ENCODE assay signal across 17 mouse cellular contexts in genomic region chr16:81041262-81041661, GRCm38 (mm10).
"Had no signal": no experiment of that assay in that cellular context is flagged by ENCODE, and none has a peak within 500 bp of the region (broad histone marks: within the 10 kb centered on the region; RNA-seq: fewer than 3 reads in every experiment).

No protein-coding gene starts in this region.

- ATAC-seq: liver, embryonic 12.5 days; liver, postnatal 0 days; lung, postnatal 0 days; midbrain, embryonic 13.5 days; midbrain, embryonic 15.5 days; midbrain, embryonic 16.5 days had no signal

- DNase-seq: left cerebral cortex, postnatal 4 days; liver; liver, embryonic 13.5 days; liver, postnatal 0 days; lung, adult 18-20 months; lung, adult 2 months; lung, embryonic 14.5 days; lung, postnatal 10 days; lung, postnatal 14 days; lung, postnatal 36 days; lung, postnatal 4 days; midbrain, embryonic 14.5 days had no signal
